Mouse (Mus musculus): Measurements from ENCODE around the gene Olfr325. TPM values are rescaled to one million over a fixed set of nuclear protein-coding genes. Genes with fewer than 3 reads are reported as not detected.

The Olfr325 gene
- polyA plus RNA-seq, 1 experiment from 2014 or later = not detected

GRCm38 (mm10) chr11:58604688-58605087 is 27.2 kb downstream of the Olfr325 start:
- WGBS = 54% methylated on average over 2 of the region's 2 CpGs
- Histone ChIP-seq H3K9ac (no peak overlapping the region), H3K4me3 (no peak overlapping the region), H3K36me3 (replicated peaks) (no peaks in the 10 kb centered on the region), H3K27me3 (replicated peaks) (no peaks in the 10 kb centered on the region), H3K9me3 (no peaks in the 10 kb centered on the region), H3K4me1 (no peaks in the 10 kb centered on the region), H3K4me2 (no peak overlapping the region), H3K27ac (no peak overlapping the region)
- no peak for ATAC-seq (replicated peaks)

- Histone ChIP-seq H3K27me3 (replicated peaks) (no peaks in the 10 kb centered on the region), H3K4me1 (no peaks in the 10 kb centered on the region), H3K4me3 (no peak overlapping the region), H3K27ac (no peak overlapping the region), H3K9me3 (no peaks in the 10 kb centered on the region), H3K4me2 (no peak overlapping the region), H3K36me3 (replicated peaks) (no peaks in the 10 kb centered on the region), H3K9ac (no peak overlapping the region)
- 89% methylated on average over 3 of the region's 3 CpGs for WGBS
- ATAC-seq (replicated peaks) = no peak
Measured at GRCm38 (mm10) chr11:58605228-58605627, 27.7 kb downstream of the Olfr325 start.

- no peaks in the 10 kb centered on the region for H3K9me3 ChIP-seq
- no peaks in the 10 kb centered on the region for H3K4me1 ChIP-seq
- H3K27me3 ChIP-seq (replicated peaks) = no peaks in the 10 kb centered on the region
- H3K4me3 ChIP-seq = no peak overlapping the region
- no peak overlapping the region for H3K4me2 ChIP-seq
- H3K36me3 ChIP-seq (replicated peaks) = no peaks in the 10 kb centered on the region
- H3K9ac ChIP-seq = no peak overlapping the region
- no peak overlapping the region for H3K27ac ChIP-seq
- no peak for ATAC-seq (replicated peaks)
- WGBS = 91% methylated on average over 12 of the region's 12 CpGs
Measured at GRCm38 (mm10) chr11:58606177-58606919, 28.8 kb downstream of the Olfr325 start.

GRCm38 (mm10) chr11:58607030-58607429 is 29.5 kb downstream of the Olfr325 start:
- Histone ChIP-seq H3K27me3 (replicated peaks) (no peaks in the 10 kb centered on the region), H3K36me3 (replicated peaks) (no peaks in the 10 kb centered on the region), H3K27ac (no peak overlapping the region), H3K4me2 (no peak overlapping the region), H3K9ac (no peak overlapping the region), H3K4me3 (no peak overlapping the region), H3K4me1 (no peaks in the 10 kb centered on the region), H3K9me3 (no peaks in the 10 kb centered on the region)
- 89% methylated on average over 6 of the region's 6 CpGs for WGBS
- ATAC-seq (replicated peaks) = no peak

- Histone ChIP-seq H3K4me1 (no peaks in the 10 kb centered on the region), H3K36me3 (replicated peaks) (no peaks in the 10 kb centered on the region), H3K9me3 (no peaks in the 10 kb centered on the region), H3K27me3 (replicated peaks) (no peaks in the 10 kb centered on the region), H3K9ac (no peak overlapping the region), H3K27ac (no peak overlapping the region), H3K4me2 (no peak overlapping the region), H3K4me3 (no peak overlapping the region)
- 91% methylated on average over 3 of the region's 3 CpGs for WGBS
- ATAC-seq (replicated peaks) = no peak
Measured at GRCm38 (mm10) chr11:58613359-58613758, 35.8 kb downstream of the Olfr325 start.

GRCm38 (mm10) chr11:58614526-58614925 is 37.0 kb downstream of the Olfr325 start:
- H3K9ac ChIP-seq = no peak overlapping the region
- H3K36me3 ChIP-seq (replicated peaks) = no peaks in the 10 kb centered on the region
- H3K4me1 ChIP-seq = no peaks in the 10 kb centered on the region
- H3K27ac ChIP-seq = no peak overlapping the region
- no peaks in the 10 kb centered on the region for H3K27me3 ChIP-seq (replicated peaks)
- H3K9me3 ChIP-seq = no peaks in the 10 kb centered on the region
- H3K4me2 ChIP-seq = no peak overlapping the region
- no peak overlapping the region for H3K4me3 ChIP-seq
- ATAC-seq (replicated peaks) = no peak

- Histone ChIP-seq H3K4me1 (no peaks in the 10 kb centered on the region), H3K9me3 (no peaks in the 10 kb centered on the region), H3K27ac (no peak within 1 kb of the TSS), H3K4me2 (no peak within 1 kb of the TSS), H3K27me3 (replicated peaks) (no peaks in the 10 kb centered on the region), H3K36me3 (replicated peaks) (no peaks in the 10 kb centered on the region), H3K9ac (no peak within 1 kb of the TSS), H3K4me3 (no peak within 1 kb of the TSS)
- ATAC-seq (replicated peaks) = no peak
- WGBS = 93% methylated on average over 4 of the region's 4 CpGs
Measured at GRCm38 (mm10) chr11:58615975-58616374, 38.4 kb downstream of the Olfr325 start, which contains the start of gene 2210407C18Rik. Gene 2210407C18Rik (minus strand): TSS chr11:58616075.

- 66% methylated on average over 3 of the region's 3 CpGs for WGBS
- Histone ChIP-seq H3K4me3 (no peak overlapping the region), H3K4me2 (no peak overlapping the region), H3K9ac (no peak overlapping the region), H3K27ac (no peak overlapping the region), H3K4me1 (no peaks in the 10 kb centered on the region), H3K36me3 (replicated peaks) (no peaks in the 10 kb centered on the region), H3K27me3 (replicated peaks) (no peaks in the 10 kb centered on the region), H3K9me3 (no peaks in the 10 kb centered on the region)
- ATAC-seq (replicated peaks) = no peak
Measured at GRCm38 (mm10) chr11:58618369-58618768, 40.8 kb downstream of the Olfr325 start.

GRCm38 (mm10) chr11:58618793-58619192 is 41.3 kb downstream of the Olfr325 start:
- Histone ChIP-seq H3K4me3 (no peak overlapping the region), H3K4me1 (no peaks in the 10 kb centered on the region), H3K36me3 (replicated peaks) (no peaks in the 10 kb centered on the region), H3K27ac (no peak overlapping the region), H3K9ac (no peak overlapping the region), H3K27me3 (replicated peaks) (no peaks in the 10 kb centered on the region), H3K9me3 (no peaks in the 10 kb centered on the region), H3K4me2 (no peak overlapping the region)
- ATAC-seq (replicated peaks) = no peak
- 55% methylated on average over 6 of the region's 6 CpGs for WGBS

GRCm38 (mm10) chr11:58626146-58626545 is 48.6 kb downstream of the Olfr325 start:
- Histone ChIP-seq H3K4me1 (no peaks in the 10 kb centered on the region), H3K4me3 (no peak overlapping the region), H3K27ac (no peak overlapping the region), H3K27me3 (replicated peaks) (no peaks in the 10 kb centered on the region), H3K4me2 (no peak overlapping the region), H3K36me3 (replicated peaks) (no peaks in the 10 kb centered on the region), H3K9me3 (no peaks in the 10 kb centered on the region), H3K9ac (no peak overlapping the region)
- ATAC-seq (replicated peaks) = no peak
- WGBS = 53% methylated on average over 4 of the region's 4 CpGs

GRCm38 (mm10) chr11:58630401-58630800 is 52.9 kb downstream of the Olfr325 start, which contains the start of gene Olfr323:
Gene Olfr323 (minus strand): TSS chr11:58630501.
- Histone ChIP-seq H3K9ac (no peak within 1 kb of the TSS), H3K9me3 (no peaks in the 10 kb centered on the region)
- ATAC-seq (replicated peaks) = no peak

More at GRCm38 (mm10) chr11:58630401-58630800, 52.9 kb downstream of the Olfr325 start, which contains the start of gene Olfr323:
- no peaks in the 10 kb centered on the region for H3K4me1 ChIP-seq
- WGBS = 73% methylated on average over 5 of the region's 5 CpGs
- H3K27me3 ChIP-seq (replicated peaks) = no peaks in the 10 kb centered on the region
- H3K36me3 ChIP-seq (replicated peaks) = no peaks in the 10 kb centered on the region
- H3K4me3 ChIP-seq = no peak within 1 kb of the TSS
- no peak within 1 kb of the TSS for H3K27ac ChIP-seq
- no peak within 1 kb of the TSS for H3K4me2 ChIP-seq
